Mouse (Mus musculus) brain, embryonic 18.5 days (tissue): ENCODE data around the gene Slc7a15.
A peak's percentile ranks its signal among the peaks of the same experiment; 100 is the strongest.
"Not testable (repeated sequence)": the region's sequence is repeated elsewhere in the genome, so short reads cannot be mapped to it uniquely, and the experiment has no call there.

Experiments
- DNase-seq: peaks from one replicate; pipeline ENCODE4 v3.0.0-alpha.2; 2012; ENCODE audit warnings: low read depth, low spot score

The Slc7a15 gene

GRCm38 (mm10) chr12:8559876-8560275 is 39.0 kb downstream of the Slc7a15 start:
- not testable (repeated sequence) for DNase-seq

DNA sequence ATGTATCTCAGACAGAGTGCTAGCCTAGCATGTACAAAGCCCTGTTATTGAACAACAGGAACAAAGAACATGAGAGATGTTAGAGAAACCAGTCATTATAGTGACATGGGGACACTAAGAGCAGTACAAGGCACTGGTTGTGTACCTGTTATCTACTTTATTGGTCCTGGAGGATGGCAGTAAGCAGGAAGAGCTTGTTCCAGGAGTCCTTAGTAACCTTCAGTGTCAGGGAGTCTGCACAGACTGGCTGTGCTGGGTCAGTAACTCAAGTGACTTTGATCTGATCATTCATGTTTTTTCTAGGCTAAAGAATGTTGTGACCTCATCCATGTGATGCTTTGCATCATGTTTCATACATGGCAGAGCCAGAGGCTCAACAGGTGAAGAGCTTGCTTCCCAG is 42.7 kb downstream of the Slc7a15 start:
- no peak for DNase-seq

DNA sequence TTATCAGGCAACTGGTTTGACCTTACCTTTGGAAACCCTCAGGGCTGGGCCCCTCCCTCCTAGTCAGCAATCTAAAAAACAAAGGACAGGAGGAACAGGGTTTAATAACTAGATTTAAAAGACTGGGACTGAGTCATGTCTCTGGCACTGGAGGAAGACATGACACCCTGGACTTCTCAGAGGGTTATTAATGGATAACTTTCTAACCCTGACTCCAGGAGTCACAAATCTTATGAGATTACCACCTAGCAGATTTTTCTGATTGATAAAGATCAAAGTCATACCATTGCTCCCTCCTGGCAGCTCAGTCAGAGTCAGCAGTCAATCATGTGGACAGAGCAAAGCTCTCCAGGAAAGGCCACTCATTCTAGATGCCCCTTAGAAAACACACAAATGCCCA is 43.4 kb downstream of the Slc7a15 start:
- DNase-seq = no peak

DNA sequence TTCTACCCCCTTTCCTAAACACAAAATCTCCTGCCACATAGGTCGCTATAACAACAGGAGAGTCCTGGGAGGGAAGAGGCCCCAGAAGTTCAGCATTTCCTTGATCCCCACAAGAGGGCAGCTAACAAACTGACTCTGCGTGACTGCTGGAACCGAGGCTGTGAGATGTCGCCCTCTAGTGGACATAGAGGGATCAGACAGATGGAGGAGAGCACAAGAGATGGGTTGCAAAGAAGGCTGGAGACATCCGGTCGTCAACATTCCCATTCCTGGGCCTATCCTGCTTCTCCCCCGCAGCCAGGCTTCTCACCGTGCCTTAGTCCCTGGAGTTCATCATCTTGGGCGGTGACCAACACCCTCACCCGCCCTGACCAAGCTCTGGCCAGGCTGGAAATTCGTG is 51.5 kb downstream of the Slc7a15 start:
- DNase-seq = peak; percentile 14

DNA sequence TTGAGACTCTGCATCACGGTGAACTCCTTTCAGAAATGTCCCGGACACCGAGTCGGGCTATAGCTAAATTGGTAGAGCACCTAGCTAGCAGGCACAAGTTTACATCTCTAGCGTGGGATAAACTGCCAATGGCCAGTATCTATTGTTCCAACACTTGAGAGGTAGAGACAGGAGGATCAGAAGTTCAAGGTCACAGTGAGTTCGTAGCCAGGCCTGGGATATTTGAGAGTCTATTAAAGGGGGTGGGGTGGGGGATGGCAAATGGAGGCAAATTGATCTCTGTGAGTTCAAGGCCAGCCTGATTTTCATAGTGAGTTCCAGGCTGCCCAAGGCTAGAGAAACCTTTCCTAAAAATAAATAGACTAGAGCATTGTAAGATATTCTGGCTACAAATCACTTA is 52.1 kb downstream of the Slc7a15 start:
- no peak for DNase-seq

GRCm38 (mm10) chr12:8545066-8545610 is 53.7 kb downstream of the Slc7a15 start:
- no peak for DNase-seq

DNA sequence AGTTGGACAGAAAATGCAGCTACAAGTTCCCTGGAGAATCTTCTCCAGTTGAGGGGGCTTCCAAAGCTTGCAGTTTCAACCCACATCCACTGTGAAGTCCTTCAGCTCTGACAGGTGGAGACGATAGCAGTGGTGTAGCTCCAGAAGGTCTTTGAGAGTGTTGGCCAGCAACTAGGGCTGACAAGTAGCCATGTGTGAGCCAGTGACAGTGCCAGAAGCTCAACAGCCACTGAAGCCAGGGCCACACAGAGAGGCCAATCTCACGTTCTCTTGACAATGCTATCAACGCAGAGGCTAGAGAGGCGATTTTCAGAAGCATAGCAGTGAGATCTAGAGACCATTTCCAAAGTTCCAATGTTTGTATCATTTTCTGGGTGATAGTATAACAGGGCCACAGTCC is 56.5 kb downstream of the Slc7a15 start:
- no peak for DNase-seq

DNA sequence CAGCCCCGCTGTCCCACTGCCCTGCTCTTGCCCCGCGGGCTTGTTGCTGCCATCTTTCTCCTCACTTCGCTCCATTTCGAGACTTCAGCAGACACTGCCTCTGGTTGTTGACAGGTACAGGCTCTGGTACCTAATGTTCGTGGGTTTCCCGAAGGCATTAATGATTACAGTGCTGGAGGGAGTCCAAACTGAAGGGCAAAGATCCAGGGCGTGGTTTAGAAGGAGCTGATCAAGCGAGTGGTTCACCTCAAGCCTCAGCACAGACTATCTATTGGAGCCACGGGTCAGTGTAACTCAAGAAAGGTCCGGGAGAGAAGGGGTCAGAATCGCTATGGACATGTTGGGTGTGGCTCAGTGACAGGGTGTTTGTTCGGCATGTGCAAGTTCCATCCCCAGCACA is 59.4 kb downstream of the Slc7a15 start:
- DNase-seq = no peak

GRCm38 (mm10) chr12:8537291-8537690 is 61.6 kb downstream of the Slc7a15 start:
- DNase-seq = no peak

DNA sequence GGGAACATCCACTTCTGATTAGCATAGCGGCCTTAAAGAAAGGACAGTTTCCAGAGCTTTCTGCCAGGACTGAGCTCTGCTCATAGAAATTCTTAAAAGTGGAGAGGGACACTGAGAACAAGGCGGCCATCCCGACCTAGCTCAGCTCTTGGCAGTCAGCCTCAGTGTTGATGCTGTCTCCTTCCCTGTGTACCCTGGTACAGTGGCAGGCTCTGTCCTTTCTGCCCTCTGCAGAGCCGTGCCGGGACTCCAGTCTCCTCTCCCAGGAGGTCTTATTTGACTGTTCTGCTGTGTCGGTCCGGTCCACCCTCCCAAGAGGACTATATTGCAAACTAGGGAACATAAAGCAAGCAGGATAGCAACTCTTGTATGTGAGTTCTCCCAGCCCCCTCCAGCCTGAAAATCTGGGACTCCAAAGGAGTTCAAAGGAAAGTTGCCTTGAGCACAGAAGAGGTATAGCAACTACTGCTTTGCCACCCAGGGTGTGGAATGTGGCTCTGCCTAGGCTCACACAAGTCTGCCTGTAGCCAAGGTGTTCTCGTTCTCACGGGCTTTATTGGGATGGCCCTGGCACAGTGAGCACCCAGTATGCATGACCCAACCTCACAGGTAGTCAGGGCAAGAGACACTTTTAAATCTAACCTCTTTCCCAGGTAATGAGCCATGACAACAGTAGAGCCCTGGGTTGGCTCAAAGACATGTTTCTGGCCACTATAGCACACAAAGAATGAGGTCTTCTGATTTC is 62.5 kb downstream of the Slc7a15 start:
- DNase-seq = no peak

GRCm38 (mm10) chr12:8535596-8535995 is 63.3 kb downstream of the Slc7a15 start:
- DNase-seq = no peak

DNA sequence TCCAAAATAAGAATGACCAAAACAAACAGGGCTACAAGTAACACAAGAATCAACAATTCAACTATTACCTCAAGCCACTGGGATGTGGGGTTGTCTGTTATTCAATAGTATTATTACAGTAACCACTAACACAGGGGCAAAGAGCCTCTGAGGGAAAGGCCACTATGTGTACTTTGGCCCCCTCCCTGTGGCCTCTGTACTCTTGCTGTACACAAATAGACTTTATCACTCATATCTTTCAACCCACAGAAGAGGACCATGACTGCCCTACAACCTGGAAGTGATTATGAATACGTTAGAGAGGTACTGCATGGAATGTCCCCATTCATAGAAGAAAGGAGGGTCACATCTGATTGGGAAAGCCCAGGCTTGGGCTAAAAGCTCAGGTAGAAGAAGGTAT is 64.0 kb downstream of the Slc7a15 start:
- no peak for DNase-seq

GRCm38 (mm10) chr12:8527770-8528169 is 71.1 kb downstream of the Slc7a15 start:
- no peak for DNase-seq

- no peak for DNase-seq
Observed at GRCm38 (mm10) chr12:8527175-8527574, 71.7 kb downstream of the Slc7a15 start.

DNA sequence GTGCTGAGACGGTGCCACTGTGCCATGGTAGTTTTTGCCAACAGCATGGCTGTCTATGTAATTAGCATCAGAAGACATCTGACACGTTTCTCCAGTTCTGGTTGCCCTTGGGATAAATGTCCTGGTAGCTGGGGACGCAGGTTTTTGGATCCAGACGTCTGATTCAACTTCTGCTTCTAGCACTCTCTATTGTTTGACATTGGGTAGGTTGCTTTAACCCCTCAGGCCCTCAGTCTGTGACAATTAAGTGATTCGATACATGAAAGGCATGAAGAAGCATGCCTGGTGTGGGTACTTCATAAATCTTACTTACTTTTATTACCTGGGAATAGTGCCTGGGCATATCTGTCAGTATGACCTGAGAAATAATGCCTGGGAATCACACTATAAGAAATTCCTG is 74.8 kb downstream of the Slc7a15 start:
- DNase-seq = no peak

DNA sequence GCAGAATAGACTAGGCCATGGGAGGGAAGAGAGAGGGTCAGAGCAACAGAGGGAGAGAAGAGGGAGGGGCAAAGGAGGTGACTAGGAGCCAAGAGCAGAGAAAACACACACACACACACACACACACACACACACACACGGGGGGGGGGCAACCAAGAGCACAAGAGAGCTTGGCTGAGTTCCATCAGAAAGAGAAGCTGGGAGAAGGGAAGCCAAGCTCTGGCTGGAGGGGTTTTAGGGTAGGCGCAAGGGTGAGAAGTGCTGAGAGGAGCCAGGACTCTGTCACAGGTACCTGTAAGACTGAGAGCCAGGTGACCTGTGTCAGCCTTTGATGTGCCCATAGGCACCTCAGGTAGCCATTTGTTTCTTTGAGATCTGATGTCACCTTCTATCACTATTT is 76.2 kb downstream of the Slc7a15 start:
- no peak for DNase-seq

DNA sequence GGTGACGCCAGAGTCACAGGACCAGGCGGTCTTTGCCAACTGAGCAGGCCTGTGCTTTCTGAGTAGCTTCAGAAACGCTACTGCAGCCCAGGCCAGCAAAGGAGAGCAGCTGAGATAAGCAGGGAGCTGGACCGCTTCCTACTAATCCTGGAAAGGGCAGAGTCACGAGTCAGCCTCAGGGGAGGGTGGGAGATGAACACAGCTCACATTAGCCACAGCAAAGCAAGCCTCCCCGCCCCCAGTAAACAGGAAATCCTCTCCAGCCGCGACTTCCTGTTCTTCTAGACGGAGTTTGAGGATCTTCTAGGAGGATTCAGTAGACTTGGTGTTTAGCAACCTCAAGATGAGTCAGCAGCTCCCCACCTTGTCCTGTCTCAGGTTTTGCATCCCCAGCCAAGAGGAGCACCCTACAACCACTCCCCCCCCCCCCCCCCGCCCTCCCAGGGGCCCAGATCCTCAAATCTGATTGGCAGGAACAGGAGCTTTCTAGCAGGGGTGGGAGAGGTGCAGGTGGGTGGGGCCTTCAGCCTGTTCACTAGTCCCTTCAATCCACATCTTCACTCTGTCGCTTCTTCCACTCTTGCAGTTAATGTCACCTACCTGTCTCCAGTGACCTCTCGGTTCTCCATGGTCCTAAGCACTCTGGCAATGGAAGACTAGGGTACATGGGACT is 77.4 kb downstream of the Slc7a15 start:
- no peak for DNase-seq

GRCm38 (mm10) chr12:8519431-8520160 is 79.3 kb downstream of the Slc7a15 start:
- no peak for DNase-seq

GRCm38 (mm10) chr12:8511037-8511882 is 87.6 kb downstream of the Slc7a15 start:
- DNase-seq = no peak

DNA sequence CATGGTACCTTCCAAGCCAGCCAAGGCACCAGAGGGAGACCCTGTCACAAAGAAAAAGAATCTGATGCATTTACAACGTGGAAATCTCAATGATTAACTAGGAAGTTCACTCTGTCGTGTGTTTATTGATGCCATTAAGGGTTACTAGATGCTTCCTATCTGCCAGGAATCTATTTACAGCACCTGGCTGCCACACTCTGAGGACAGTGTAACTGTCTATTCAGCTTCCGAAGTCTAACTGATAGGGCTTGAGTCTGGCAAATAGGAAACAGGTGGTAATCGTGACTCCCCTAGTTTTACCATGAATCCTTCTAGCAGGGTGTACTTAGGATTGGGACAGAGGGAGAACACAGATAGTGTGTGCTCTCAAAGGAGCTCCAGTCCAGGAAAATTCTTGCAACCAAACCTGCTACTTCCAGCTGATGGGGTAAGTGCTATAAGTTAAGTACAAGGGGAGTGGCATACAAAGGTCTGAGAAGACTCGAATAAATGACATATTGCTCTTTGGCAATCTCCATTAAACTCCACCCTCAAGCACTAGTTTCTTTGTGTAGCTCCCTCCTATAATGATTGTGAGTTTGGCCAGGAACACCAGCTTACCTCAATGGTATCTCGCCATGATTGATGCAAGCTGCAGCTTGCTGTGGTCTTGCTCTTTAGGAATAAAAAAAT is 88.4 kb downstream of the Slc7a15 start:
- DNase-seq = no peak

DNA sequence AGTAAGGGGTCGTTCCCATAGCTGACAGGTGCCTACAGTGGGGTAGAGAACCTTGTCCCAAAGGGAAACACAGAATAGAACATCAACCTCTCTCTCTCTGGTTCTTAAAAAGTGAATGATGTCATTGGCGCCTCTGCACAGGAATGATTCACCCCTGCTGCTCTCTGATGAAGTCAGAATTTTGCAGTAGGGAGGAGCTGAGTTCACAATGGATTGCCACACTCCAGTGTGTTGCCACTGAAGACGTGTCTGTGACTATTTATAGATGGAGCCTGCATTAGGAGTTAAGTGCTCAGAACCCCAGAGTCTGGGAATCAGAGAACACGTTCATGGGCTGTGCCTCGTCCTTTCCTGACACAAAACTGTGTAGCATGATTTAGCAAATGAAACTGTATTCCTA is 89.2 kb downstream of the Slc7a15 start:
- DNase-seq = no peak
